Mouse (Mus musculus): ENCODE data around the gene Elp4. TPM values are rescaled to one million over a fixed set of nuclear protein-coding genes. Genes with fewer than 3 reads are reported as not detected.

Elp4 gene
- polyA plus RNA-seq, 1 experiment: 24.1 TPM

DNA sequence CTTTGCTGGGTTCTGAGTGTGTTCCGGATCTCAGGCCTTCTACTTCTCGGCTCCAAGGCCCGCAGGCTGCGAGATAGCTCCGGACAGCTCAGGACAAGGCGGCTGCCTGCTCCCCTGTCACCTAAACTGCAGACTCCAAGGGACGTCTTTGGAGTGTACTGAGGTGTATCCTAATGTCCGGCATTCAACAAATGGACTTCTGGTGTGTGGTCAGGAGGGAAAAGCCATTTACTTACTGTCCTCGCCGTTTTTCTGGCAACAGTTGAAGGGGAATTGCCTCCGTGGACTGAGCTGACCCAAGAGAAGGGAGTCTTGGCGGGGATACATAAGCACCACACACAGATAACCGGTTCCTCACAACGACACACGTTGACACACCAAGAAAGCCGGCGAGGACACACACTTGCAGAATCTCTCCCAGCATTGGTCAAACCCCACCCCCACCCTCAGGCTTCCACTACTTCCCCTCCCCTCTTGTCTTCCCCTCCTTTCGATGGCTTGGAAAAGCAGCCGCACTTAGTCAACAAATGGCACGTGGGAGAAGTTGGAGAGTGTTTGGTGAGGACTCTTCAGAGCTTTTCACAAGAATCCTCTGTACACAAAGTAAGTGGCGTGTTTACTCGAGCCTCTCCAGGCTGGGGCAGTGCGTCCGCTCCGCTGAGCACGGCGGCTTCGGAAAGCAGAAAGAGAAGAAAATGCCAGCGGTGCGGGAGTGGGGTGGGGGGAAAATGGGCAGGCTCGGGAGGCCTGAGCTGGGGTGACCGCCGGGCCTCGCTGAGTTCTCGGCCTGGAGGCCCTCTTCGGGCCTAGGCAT is 230.1 kb downstream of the Elp4 start:
- no peak for TF ChIP-seq POLR2A (IDR thresholded peaks at IDR 0.05; ENCODE audit: low read depth, low read length)
- TF ChIP-seq CTCF (IDR thresholded peaks at IDR 0.05; ENCODE audit: borderline replicate concordance, insufficient read depth, low read length): no peak
- H3K27ac ChIP-seq (ENCODE audit: insufficient read depth, low read length): no peak overlapping the region
- no peak overlapping the region for H3K4me3 ChIP-seq (ENCODE audit: insufficient read depth, low read length)
- 0 out of 2 replicates have a peak, but pooled peaks cover 6% of the 10 kb centered on the region for H3K4me1 ChIP-seq (ENCODE audit: control insufficient read depth, insufficient read depth, low read length)

DNA sequence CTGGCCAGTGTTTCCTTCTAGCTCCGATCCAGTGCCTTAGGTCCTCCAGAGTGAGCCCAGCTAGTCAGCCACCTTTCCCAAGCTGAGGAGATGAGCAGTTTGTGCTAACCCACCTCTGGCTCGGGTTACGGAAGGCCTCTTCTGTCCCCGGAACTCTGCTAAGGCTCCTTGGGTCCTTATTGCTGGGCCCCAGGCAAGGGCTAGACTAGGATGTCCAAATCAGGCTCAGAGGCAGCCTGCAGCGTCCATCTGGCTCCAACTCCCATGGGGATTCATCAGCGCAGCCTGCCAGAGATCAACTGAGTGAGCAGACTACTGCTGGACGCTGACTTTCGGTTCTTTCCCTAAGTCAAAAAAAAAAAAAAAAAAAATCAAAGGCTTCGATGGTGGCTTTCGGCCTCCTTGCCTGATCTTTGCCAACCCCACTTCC is 230.7 kb downstream of the Elp4 start:
- H3K4me3 ChIP-seq (ENCODE audit: insufficient read depth, low read length): no peak overlapping the region
- H3K27ac ChIP-seq (ENCODE audit: insufficient read depth, low read length): no peak overlapping the region
- 0 out of 2 replicates have a peak, but pooled peaks cover 6% of the 10 kb centered on the region for H3K4me1 ChIP-seq (ENCODE audit: control insufficient read depth, insufficient read depth, low read length)
- TF ChIP-seq CTCF (IDR thresholded peaks at IDR 0.05; ENCODE audit: borderline replicate concordance, insufficient read depth, low read length) (no peak), POLR2A (IDR thresholded peaks at IDR 0.05; ENCODE audit: low read depth, low read length) (no peak)

DNA sequence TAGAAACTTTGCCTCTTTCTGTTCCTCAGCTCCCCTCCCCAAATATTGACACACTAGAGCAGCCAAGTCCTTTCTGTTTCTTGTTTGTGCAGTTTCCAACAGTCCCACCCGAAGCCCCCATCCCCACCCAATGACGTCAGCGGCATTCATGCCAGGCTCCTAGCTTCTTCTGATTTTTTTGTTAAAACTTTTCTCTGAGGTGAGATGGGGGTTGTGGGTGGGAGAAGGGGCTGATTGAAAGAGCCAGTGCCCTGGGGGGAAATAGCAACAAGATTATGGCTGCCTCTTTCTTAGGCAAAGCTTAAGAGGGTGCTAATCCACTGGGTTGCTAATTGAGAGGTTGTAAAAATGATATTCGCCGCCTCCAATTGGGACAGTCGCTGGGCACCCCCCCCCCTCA is 231.3 kb downstream of the Elp4 start:
- 0 out of 2 replicates have a peak, but pooled peaks cover 6% of the 10 kb centered on the region for H3K4me1 ChIP-seq (ENCODE audit: control insufficient read depth, insufficient read depth, low read length)
- no peak overlapping the region for H3K27ac ChIP-seq (ENCODE audit: insufficient read depth, low read length)
- no peak overlapping the region for H3K4me3 ChIP-seq (ENCODE audit: insufficient read depth, low read length)
- no peak for TF ChIP-seq POLR2A (IDR thresholded peaks at IDR 0.05; ENCODE audit: low read depth, low read length)
- no peak for TF ChIP-seq CTCF (IDR thresholded peaks at IDR 0.05; ENCODE audit: borderline replicate concordance, insufficient read depth, low read length)

DNA sequence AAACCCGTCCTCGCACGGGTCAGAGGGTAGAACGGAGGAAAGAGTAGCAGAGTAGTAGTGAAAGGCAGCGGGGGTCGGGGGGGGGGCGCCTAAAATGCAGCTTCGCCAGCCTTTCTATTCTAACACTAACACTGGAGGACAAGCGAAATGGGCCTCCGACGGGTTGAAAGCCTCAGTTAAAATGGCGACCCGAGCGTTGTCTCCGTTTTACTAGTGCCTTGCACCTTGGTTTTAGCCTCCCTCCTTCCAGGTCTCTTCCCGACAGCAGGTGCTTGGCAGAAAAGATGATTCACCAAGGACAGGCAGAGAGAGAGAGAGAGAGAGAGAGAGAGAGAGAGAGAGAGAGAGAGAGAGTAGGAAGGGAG is 231.8 kb downstream of the Elp4 start:
- H3K4me3 ChIP-seq (ENCODE audit: insufficient read depth, low read length): no peak overlapping the region
- H3K4me1 ChIP-seq (ENCODE audit: control insufficient read depth, insufficient read depth, low read length): 0 out of 2 replicates have a peak, but pooled peaks cover 6% of the 10 kb centered on the region
- no peak for TF ChIP-seq POLR2A (IDR thresholded peaks at IDR 0.05; ENCODE audit: low read depth, low read length)
- TF ChIP-seq CTCF (IDR thresholded peaks at IDR 0.05; ENCODE audit: borderline replicate concordance, insufficient read depth, low read length): no peak
- no peak overlapping the region for H3K27ac ChIP-seq (ENCODE audit: insufficient read depth, low read length)

DNA sequence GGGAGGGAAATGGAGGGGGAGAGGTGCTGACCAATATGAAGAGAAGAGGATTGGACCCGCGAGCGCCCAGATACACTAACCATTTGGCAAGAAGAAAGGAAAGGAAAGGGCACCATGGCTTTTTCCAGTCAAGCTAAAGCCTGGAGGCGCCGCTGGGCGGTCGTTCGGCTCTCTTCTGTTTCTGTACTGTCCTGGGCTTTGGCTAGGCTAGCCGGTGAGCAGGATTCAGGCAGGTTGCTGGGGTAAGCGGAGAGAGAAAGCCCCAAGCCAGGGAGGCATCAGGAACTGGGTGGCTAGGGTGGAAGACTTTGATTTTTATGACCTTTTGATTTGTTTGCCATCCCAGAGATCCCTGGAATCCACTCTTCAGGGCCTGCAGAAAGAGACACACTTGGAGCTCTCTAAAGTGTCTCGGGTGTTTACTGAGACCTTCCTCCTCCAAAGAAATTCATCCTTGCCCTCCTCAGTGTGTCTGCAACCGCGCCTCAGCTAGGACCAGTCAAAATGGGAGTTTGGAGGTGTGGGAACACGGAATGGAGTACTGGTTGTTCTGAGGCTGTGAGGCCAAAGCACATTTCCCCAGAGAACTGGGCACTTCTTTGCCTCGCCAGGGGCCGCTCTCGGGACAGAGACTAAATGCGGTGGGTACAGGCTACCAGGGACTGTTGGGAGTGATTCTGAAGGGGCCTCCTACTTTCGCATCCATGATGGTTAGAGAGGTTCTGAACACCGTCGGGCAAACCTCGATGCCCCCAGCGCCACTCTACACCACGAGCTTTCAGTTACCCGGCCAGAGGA is 232.4 kb downstream of the Elp4 start:
- Histone ChIP-seq H3K4me3 (ENCODE audit: insufficient read depth, low read length) (no peak overlapping the region), H3K4me1 (ENCODE audit: control insufficient read depth, insufficient read depth, low read length) (0 out of 2 replicates have a peak, but pooled peaks cover 6% of the 10 kb centered on the region), H3K27ac (ENCODE audit: insufficient read depth, low read length) (no peak overlapping the region)
- no peak for TF ChIP-seq CTCF (IDR thresholded peaks at IDR 0.05; ENCODE audit: borderline replicate concordance, insufficient read depth, low read length)
- no peak for TF ChIP-seq POLR2A (IDR thresholded peaks at IDR 0.05; ENCODE audit: low read depth, low read length)

DNA sequence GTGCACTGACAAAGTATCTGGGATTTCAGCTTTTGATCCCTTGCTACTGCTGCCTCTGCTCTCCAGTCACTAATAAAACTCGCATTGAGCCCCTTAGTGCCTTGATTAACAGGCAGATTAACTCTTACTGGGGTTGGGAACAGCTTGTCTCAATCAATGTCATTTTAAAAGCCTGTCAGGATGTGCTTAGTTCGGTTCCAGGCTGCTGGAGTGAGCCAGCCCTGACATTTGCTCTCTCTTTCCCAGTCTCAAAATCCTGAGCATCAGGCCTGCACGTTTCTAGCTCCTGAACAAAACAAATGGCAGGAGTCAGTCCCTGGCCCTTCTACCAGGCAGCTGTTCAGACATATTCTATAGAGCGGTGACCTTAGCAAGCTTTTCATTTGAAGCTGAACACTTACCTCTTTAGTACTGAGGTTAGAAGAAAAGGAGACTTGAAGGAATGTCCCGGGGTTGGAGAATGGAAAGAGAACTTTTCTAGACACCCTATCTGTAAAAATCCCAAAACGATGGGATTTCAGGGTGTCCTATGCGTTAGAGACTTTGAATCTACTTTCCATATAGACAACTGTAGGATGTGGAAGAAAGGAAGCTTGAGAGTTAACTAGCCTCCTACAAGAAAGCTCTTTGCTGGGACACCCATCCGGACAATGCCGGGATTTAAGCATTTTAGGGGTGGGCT is 233.1 kb downstream of the Elp4 start:
- Histone ChIP-seq H3K4me1 (ENCODE audit: control insufficient read depth, insufficient read depth, low read length) (0 out of 2 replicates have a peak, but pooled peaks cover 4% of the 10 kb centered on the region), H3K4me3 (ENCODE audit: insufficient read depth, low read length) (no peak overlapping the region), H3K27ac (ENCODE audit: insufficient read depth, low read length) (no peak overlapping the region)
- no peak for TF ChIP-seq POLR2A (IDR thresholded peaks at IDR 0.05; ENCODE audit: low read depth, low read length)
- TF ChIP-seq CTCF (IDR thresholded peaks at IDR 0.05; ENCODE audit: borderline replicate concordance, insufficient read depth, low read length): no peak

DNA sequence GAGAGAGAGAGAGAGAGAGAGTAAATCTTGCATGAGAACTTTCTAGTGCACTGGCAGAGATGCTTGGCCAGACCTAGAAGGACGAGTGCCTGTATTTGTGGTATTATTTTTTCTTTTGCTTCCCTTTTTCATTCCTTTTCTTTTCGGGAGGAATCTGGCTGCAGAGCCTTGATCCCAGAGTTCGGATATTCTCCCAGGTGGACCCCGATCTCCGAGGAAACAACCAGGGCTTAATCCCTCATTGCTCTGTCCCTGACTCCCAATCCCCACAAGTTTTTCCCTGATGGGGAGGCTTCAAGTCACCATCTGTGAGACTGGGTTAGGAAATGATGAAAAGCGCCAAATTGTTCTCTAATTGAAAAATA is 233.7 kb downstream of the Elp4 start:
- Histone ChIP-seq H3K27ac (ENCODE audit: insufficient read depth, low read length) (no peak overlapping the region), H3K4me3 (ENCODE audit: insufficient read depth, low read length) (no peak overlapping the region), H3K4me1 (ENCODE audit: control insufficient read depth, insufficient read depth, low read length) (0 out of 2 replicates have a peak, but pooled peaks cover 4% of the 10 kb centered on the region)
- no peak for TF ChIP-seq CTCF (IDR thresholded peaks at IDR 0.05; ENCODE audit: borderline replicate concordance, insufficient read depth, low read length)
- no peak for TF ChIP-seq POLR2A (IDR thresholded peaks at IDR 0.05; ENCODE audit: low read depth, low read length)

DNA sequence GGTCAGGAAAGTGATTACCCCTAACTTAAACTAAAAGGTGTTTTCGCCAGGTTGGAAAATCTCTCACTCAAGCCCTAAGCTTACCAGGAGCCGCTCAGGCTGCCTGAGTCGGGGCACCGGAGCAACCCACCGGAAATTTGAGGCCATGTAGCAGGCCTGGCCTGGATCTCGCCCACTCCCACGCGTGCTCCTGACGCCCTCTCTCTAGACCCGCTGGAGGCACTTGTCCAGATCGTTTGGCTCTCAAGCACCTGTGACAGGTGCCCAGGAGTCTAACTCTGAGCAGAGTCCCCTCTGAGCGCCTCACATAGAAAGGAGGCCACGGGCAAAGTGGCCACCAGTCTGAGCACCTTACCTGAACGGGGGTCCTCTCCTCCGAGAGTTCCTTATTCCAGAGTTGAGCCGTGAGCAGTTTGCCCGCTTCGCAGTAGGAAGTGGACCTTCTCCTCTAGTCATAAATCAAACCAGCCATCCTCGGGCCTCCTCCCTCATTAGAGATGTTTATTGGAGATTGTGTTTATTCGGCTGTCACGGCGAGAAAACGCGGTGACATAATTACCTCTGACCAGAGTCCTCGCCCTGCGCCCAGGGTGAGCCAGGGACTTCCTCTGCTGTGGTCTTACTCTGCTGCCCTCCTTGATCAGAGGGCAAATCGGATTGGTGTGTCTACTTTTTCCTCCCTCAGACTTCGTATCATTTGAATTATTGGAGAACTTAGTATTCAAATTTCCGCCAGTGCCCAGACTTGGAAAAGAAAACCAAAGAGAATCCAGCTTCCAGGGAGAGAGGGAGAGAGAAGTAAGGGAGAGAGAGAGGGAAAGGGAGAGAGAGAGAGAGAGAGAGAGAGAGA is 234.3 kb downstream of the Elp4 start:
- 0 out of 2 replicates have a peak, but pooled peaks cover 4% of the 10 kb centered on the region for H3K4me1 ChIP-seq (ENCODE audit: control insufficient read depth, insufficient read depth, low read length)
- TF ChIP-seq POLR2A (IDR thresholded peaks at IDR 0.05; ENCODE audit: low read depth, low read length) (no peak), CTCF (IDR thresholded peaks at IDR 0.05; ENCODE audit: borderline replicate concordance, insufficient read depth, low read length) (no peak)
- H3K4me3 ChIP-seq (ENCODE audit: insufficient read depth, low read length): no peak overlapping the region
- H3K27ac ChIP-seq (ENCODE audit: insufficient read depth, low read length): no peak overlapping the region

All from embryonic fibroblast, embryonic 13.5 days (primary cell).